Mouse (Mus musculus): ENCODE data around the gene Galnt7. TPM values are rescaled to one million over a fixed set of nuclear protein-coding genes. Genes with fewer than 3 reads are reported as not detected.

Galnt7 gene
- polyA plus RNA-seq, 1 experiment from 2014 or later, result 11.7 TPM

- Histone ChIP-seq H3K27ac (replicated peaks) (no peak overlapping the region), H3K9me3 (replicated peaks) (no peaks in the 10 kb centered on the region), H3K9ac (replicated peaks) (no peak overlapping the region), H3K4me2 (no peak overlapping the region), H3K4me1 (no peaks in the 10 kb centered on the region), H3K4me3 (replicated peaks) (no peak overlapping the region), H3K36me3 (no peaks in the 10 kb centered on the region), H3K27me3 (replicated peaks) (no peaks in the 10 kb centered on the region)
- WGBS, result 88% methylated on average over 6 of the region's 6 CpGs
- no peak for ATAC-seq (ENCODE audit: low FRiP score)
These were observed 58.5 kb downstream of the Galnt7 start for GRCm38 (mm10) chr8:57594175-57594885.

- H3K9me3 ChIP-seq (replicated peaks), result no peaks in the 10 kb centered on the region
- no peak overlapping the region for H3K4me2 ChIP-seq
- H3K4me1 ChIP-seq, result no peaks in the 10 kb centered on the region
- no peaks in the 10 kb centered on the region for H3K36me3 ChIP-seq
- no peak overlapping the region for H3K9ac ChIP-seq (replicated peaks)
- no peaks in the 10 kb centered on the region for H3K27me3 ChIP-seq (replicated peaks)
- 90% methylated on average over 7 of the region's 7 CpGs for WGBS
- H3K4me3 ChIP-seq (replicated peaks), result no peak overlapping the region
- no peak for ATAC-seq (ENCODE audit: low FRiP score)
- no peak overlapping the region for H3K27ac ChIP-seq (replicated peaks)
These were observed 60.2 kb downstream of the Galnt7 start for GRCm38 (mm10) chr8:57592604-57593003.

GRCm38 (mm10) chr8:57591681-57592080, 61.2 kb downstream of the Galnt7 start:
- no peak for ATAC-seq (ENCODE audit: low FRiP score)
- H3K27me3 ChIP-seq (replicated peaks), result no peaks in the 10 kb centered on the region
- no peak overlapping the region for H3K4me3 ChIP-seq (replicated peaks)
- H3K9ac ChIP-seq (replicated peaks), result no peak overlapping the region
- no peaks in the 10 kb centered on the region for H3K36me3 ChIP-seq
- 90% methylated on average over 4 of the region's 4 CpGs for WGBS
- no peaks in the 10 kb centered on the region for H3K4me1 ChIP-seq
- no peaks in the 10 kb centered on the region for H3K9me3 ChIP-seq (replicated peaks)
- no peak overlapping the region for H3K27ac ChIP-seq (replicated peaks)
- H3K4me2 ChIP-seq, result no peak overlapping the region

- Histone ChIP-seq H3K4me1 (0 out of 2 replicates have a peak, but pooled peaks cover under 1% of the 10 kb centered on the region), H3K36me3 (no peaks in the 10 kb centered on the region), H3K4me2 (no peak overlapping the region), H3K27me3 (replicated peaks) (no peaks in the 10 kb centered on the region), H3K27ac (replicated peaks) (no peak overlapping the region), H3K9ac (replicated peaks) (no peak overlapping the region), H3K9me3 (replicated peaks) (no peaks in the 10 kb centered on the region), H3K4me3 (replicated peaks) (no peak overlapping the region)
- no peak for ATAC-seq (ENCODE audit: low FRiP score)
- whole genome bisulfite sequencing, result 87% methylated on average over 8 of the region's 8 CpGs
These were observed 62.8 kb downstream of the Galnt7 start for GRCm38 (mm10) chr8:57590015-57590414.

- WGBS, result 98% methylated on average over 9 of the region's 9 CpGs
- Histone ChIP-seq H3K27ac (replicated peaks) (no peak overlapping the region), H3K9ac (replicated peaks) (no peak overlapping the region), H3K4me1 (0 out of 2 replicates have a peak, but pooled peaks cover 7% of the 10 kb centered on the region), H3K4me3 (replicated peaks) (no peak overlapping the region), H3K4me2 (no peak overlapping the region), H3K27me3 (replicated peaks) (no peaks in the 10 kb centered on the region), H3K9me3 (replicated peaks) (no peaks in the 10 kb centered on the region), H3K36me3 (no peaks in the 10 kb centered on the region)
- no peak for ATAC-seq (ENCODE audit: low FRiP score)
These were observed 63.7 kb downstream of the Galnt7 start for GRCm38 (mm10) chr8:57589176-57589575.

GRCm38 (mm10) chr8:57588604-57589003, 64.2 kb downstream of the Galnt7 start:
- ATAC-seq (ENCODE audit: low FRiP score), result no peak
- Histone ChIP-seq H3K27me3 (replicated peaks) (no peaks in the 10 kb centered on the region), H3K9me3 (replicated peaks) (no peaks in the 10 kb centered on the region), H3K4me3 (replicated peaks) (no peak overlapping the region), H3K27ac (replicated peaks) (no peak overlapping the region), H3K36me3 (no peaks in the 10 kb centered on the region), H3K9ac (replicated peaks) (no peak overlapping the region), H3K4me2 (no peak overlapping the region), H3K4me1 (0 out of 2 replicates have a peak, but pooled peaks cover 7% of the 10 kb centered on the region)
- WGBS, result 91% methylated on average over 1 of the region's 1 CpGs

- Histone ChIP-seq H3K27me3 (replicated peaks) (no peaks in the 10 kb centered on the region), H3K9me3 (replicated peaks) (no peaks in the 10 kb centered on the region), H3K4me3 (replicated peaks) (no peak overlapping the region), H3K27ac (replicated peaks) (no peak overlapping the region), H3K36me3 (no peaks in the 10 kb centered on the region), H3K4me1 (0 out of 2 replicates have a peak, but pooled peaks cover 7% of the 10 kb centered on the region), H3K9ac (replicated peaks) (no peak overlapping the region), H3K4me2 (no peak overlapping the region)
- ATAC-seq (ENCODE audit: low FRiP score), result no peak
- whole genome bisulfite sequencing, result 78% methylated on average over 3 of the region's 4 CpGs
These were observed 66.2 kb downstream of the Galnt7 start for GRCm38 (mm10) chr8:57586667-57587066.

- H3K9me3 ChIP-seq (replicated peaks), result no peaks in the 10 kb centered on the region
- 65% methylated on average over 3 of the region's 3 CpGs for WGBS
- H3K4me3 ChIP-seq (replicated peaks), result no peak overlapping the region
- no peaks in the 10 kb centered on the region for H3K36me3 ChIP-seq
- no peak overlapping the region for H3K27ac ChIP-seq (replicated peaks)
- H3K9ac ChIP-seq (replicated peaks), result no peak overlapping the region
- H3K4me2 ChIP-seq, result no peak overlapping the region
- 0 out of 2 replicates have a peak, but pooled peaks cover 7% of the 10 kb centered on the region for H3K4me1 ChIP-seq
- ATAC-seq (ENCODE audit: low FRiP score), result no peak
- no peaks in the 10 kb centered on the region for H3K27me3 ChIP-seq (replicated peaks)
These were observed 67.0 kb downstream of the Galnt7 start for GRCm38 (mm10) chr8:57585831-57586230.

- Histone ChIP-seq H3K27me3 (replicated peaks) (no peaks in the 10 kb centered on the region), H3K4me2 (no peak overlapping the region), H3K9ac (replicated peaks) (no peak overlapping the region), H3K27ac (replicated peaks) (no peak overlapping the region), H3K9me3 (replicated peaks) (no peaks in the 10 kb centered on the region), H3K36me3 (no peaks in the 10 kb centered on the region), H3K4me1 (0 out of 2 replicates have a peak, but pooled peaks cover 7% of the 10 kb centered on the region), H3K4me3 (replicated peaks) (no peak overlapping the region)
- 91% methylated on average over 5 of the region's 5 CpGs for WGBS
- ATAC-seq (ENCODE audit: low FRiP score), result no peak
These were observed 67.7 kb downstream of the Galnt7 start for GRCm38 (mm10) chr8:57585128-57585442.

GRCm38 (mm10) chr8:57584416-57585127, 68.3 kb downstream of the Galnt7 start:
- H3K4me2 ChIP-seq, result no peak overlapping the region
- H3K9me3 ChIP-seq (replicated peaks), result no peaks in the 10 kb centered on the region
- no peak overlapping the region for H3K9ac ChIP-seq (replicated peaks)
- 54% methylated on average over 8 of the region's 8 CpGs for WGBS
- no peak for ATAC-seq (ENCODE audit: low FRiP score)
- H3K27ac ChIP-seq (replicated peaks), result no peak overlapping the region
- no peak overlapping the region for H3K4me3 ChIP-seq (replicated peaks)
- no peaks in the 10 kb centered on the region for H3K27me3 ChIP-seq (replicated peaks)
- H3K36me3 ChIP-seq, result no peaks in the 10 kb centered on the region
- 0 out of 2 replicates have a peak, but pooled peaks cover 7% of the 10 kb centered on the region for H3K4me1 ChIP-seq

- Histone ChIP-seq H3K36me3 (no peaks in the 10 kb centered on the region), H3K4me3 (replicated peaks) (no peak overlapping the region), H3K27me3 (replicated peaks) (0 out of 2 replicates have a peak, but pooled peaks cover 2% of the 10 kb centered on the region), H3K4me2 (no peak overlapping the region), H3K27ac (replicated peaks) (no peak overlapping the region), H3K4me1 (peaks cover 17% of the 10 kb centered on the region), H3K9me3 (replicated peaks) (no peaks in the 10 kb centered on the region), H3K9ac (replicated peaks) (no peak overlapping the region)
- ATAC-seq (ENCODE audit: low FRiP score), result no peak
- 72% methylated on average over 6 of the region's 6 CpGs for WGBS
These were observed 73.0 kb downstream of the Galnt7 start for GRCm38 (mm10) chr8:57579845-57580244.

- 80% methylated on average over 5 of the region's 5 CpGs for WGBS
- ATAC-seq (ENCODE audit: low FRiP score), result no peak
- Histone ChIP-seq H3K4me2 (no peak overlapping the region), H3K4me1 (peaks cover 18% of the 10 kb centered on the region), H3K4me3 (replicated peaks) (no peak overlapping the region), H3K27ac (replicated peaks) (no peak overlapping the region), H3K9ac (replicated peaks) (no peak overlapping the region), H3K27me3 (replicated peaks) (0 out of 2 replicates have a peak, but pooled peaks cover 2% of the 10 kb centered on the region), H3K9me3 (replicated peaks) (no peaks in the 10 kb centered on the region), H3K36me3 (no peaks in the 10 kb centered on the region)
These were observed 75.5 kb downstream of the Galnt7 start for GRCm38 (mm10) chr8:57577301-57577700.

Data from neural tube, embryonic 15.5 days (tissue).